In the genomic region with DNA sequence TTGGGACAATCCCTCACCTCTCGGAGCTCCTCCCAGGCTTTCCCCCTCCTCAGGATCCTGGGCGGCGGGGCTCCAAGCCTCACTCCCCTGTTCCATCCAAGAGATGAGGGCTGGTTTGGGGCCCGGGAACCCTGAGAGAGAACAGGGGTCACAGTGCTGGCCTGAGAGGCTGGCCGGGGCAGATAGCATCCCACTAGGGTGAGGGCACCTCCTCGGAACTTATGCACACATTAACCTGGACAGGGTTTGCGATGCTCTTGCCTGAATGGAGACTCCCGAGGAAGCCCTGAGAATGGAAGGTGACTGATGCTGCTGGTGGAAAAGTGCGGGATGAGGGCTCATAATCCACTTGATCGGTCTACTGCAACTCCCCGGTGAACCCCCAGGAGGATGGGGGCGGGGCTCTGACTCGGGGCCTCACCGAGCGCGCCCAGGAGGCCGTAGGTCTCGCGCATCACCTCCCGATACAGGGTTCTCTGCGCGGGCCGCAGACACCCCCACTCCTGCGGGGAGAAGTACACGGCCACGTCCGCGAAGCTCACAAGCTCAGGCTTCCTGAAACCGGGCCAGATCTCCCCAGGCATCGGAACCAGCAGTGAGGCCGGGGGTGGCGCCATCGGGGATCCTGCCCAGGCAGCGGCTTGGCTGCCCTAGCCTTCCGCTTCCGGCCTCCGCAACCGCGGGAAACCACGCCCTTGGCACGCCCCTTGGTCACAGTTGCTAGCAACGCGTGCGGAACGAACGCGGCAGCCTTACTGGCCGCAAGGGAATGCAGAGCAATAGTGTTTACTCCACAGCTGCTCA, we compare ENCODE assay signal across 8 mouse cellular contexts. TPM values are rescaled to one million over a fixed set of nuclear protein-coding genes. Genes with fewer than 3 reads are reported as not detected.
DNase-seq lines count a peak whose midpoint lies in the region; ATAC-seq lines count a peak whose summit lies in the region.

A gene (minus strand): TSS at position 681 of the 804 bp plus-strand sequence.

- intact Hi-C loops in gastrocnemius, postnatal 14 days (cut with DNase I; ENCODE audit: low total_unique reads): no loop called here
- intact Hi-C loops in left cerebral cortex, postnatal 10 days (cut with DNase I): no loop called here

- peak; percentile 95 to 99 for DNase-seq in adrenal gland, adult (ENCODE audit: inconsistent age in 2 of 2, low spot score in 1 of 2)
- DNase-seq in embryo, embryonic 10.5 days (ENCODE audit: low spot score): peak; percentile 94
- DNase-seq in gastrocnemius, postnatal 14 days: peak; percentile 96
- DNase-seq in left cerebral cortex, postnatal 10 days (ENCODE audit: extremely low spot score in 1 of 2, low spot score in 2 of 2): peak; percentile 84 to 97
- peak; percentile 92 for DNase-seq in right cerebral cortex, postnatal 25 days
- DNase-seq in urinary bladder, postnatal 4 days (ENCODE audit: low spot score in 2 of 2): peak; percentile 91 to 97

- ATAC-seq in inflammation-experienced regulatory T-cells, adult 6 months: peak; percentile 99
- peak; percentile 95 for ATAC-seq in megakaryocyte-erythroid progenitor cell, adult 5-6 weeks (replicated peaks; ENCODE audit: low FRiP score, low TSS enrichment, poor library complexity, severe bottlenecking)

RNA-seq across cellular contexts. Expression of the gene that starts here (rescaled TPM):
- 1 to 10 TPM; 2.2 to 2.6 TPM for total RNA-seq in gastrocnemius, postnatal 14 days (2021)
- 10 to 100 TPM; 15.5 to 20.4 (median 16.4) TPM for polyA plus RNA-seq in inflammation-experienced regulatory T-cells, adult 6 months (2017; shearing (Covaris generic))
- total RNA-seq in left cerebral cortex, postnatal 10 days (2021): 10 to 100 TPM; 11.4 to 14.1 TPM
- total RNA-seq in megakaryocyte-erythroid progenitor cell, adult 5-6 weeks (2014; fragmentation: Nextera tagmentation): 6.9 and 14.9 TPM in 2 replicates
- total RNA-seq in megakaryocyte-erythroid progenitor cell, adult 5-6 weeks (2017): 6.8 and 11.2 TPM in 2 replicates

Comparison
In these comparisons a context has a peak if more than half of its experiments do, and no peak if none do; other contexts are left out.
1. Peak in every context shown above with its lines: DNase-seq and ATAC-seq.